Mouse (Mus musculus): Measurements from ENCODE around the gene Gls.

Gene Gls

DNA sequence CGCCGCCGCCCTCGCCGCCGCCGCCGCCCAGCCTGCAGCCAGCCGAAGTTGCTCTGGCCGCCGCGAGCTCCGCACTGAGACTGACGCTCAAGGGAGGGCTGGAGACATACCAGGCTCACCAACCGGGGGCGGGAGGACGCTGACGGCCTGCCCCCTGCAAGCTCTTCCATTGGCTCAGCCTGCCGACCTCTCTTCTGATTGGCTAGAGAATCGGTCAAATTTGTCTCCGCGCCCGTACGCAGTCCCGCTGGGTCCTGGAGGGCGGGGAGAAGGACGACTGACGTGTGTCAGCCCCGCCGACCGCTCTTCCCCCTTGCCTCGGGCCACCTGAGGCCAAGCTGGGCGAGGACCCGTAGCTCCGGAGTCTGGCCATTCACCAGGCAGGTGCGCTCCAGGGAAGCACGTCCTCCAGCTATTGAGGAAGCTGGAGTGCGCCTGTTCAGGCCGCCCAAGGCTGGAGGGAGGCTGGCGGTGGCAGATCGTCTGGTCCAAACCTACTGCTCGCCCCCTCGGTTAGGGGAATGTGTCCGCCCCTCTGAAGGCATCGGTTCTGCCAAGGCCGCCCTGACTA, at the start of gene Gls:
Gls (minus strand) TSS at position 90 of the 571 bp plus-strand sequence.
- DNase-seq (ENCODE audit: low spot score in 2 of 2) = peak; percentile 96

DNA sequence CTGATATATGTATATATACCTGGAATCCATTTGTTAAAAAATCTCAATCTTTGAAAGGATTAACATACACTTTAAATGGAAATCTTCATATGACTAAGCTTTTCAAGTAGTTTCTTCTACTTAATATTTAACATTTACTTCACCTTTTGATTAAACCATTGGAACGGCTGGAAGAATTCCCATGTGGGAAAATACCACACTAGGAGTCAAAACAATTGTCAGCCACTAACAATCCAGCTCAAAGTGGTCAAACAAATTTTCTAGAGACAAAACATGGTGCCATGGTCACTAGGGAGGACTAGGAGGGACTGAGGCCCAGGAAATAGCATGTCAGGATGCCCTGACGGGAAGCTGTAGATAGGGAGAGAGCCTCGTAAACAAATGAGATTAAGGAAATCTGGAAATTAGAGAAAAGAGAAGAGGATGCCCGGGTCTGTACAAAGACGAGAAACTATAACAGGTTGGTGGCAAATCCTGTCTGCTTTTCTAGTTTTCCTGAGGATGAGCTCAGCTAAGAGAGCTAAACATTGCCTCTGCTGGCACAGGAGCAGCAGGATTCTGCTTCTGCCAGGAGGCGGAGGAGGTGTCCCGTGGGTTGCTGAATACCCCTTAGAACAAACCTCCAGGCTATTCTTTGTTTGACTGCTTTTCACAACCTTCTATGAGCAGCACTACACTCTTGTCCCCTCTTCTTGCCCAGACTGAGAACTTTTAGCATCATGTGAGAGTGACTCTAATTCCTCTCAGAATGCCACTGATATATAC, 47.0 kb upstream of the Gls start:
- no peak for DNase-seq (ENCODE audit: low spot score in 2 of 2)

DNA sequence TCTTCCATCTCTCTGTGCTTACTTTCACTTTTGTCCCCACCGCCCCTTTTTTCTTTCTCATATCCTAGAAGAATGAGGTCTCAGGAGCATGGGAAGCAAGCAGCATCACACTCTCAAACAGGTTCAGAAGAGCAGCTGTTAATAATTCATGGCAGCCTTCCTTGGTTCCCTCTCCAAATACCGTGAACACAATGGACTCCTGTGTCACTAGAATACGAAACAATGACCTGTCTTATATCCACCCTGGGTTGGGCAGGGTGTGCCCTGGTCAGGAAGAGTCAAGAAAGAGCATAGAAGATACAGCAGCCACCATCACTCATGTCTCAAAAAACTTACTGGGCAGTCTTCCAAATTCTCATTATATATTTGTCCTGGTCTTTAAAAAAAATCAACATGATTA, 46.3 kb upstream of the Gls start:
- no peak for DNase-seq (ENCODE audit: low spot score in 2 of 2)

DNA sequence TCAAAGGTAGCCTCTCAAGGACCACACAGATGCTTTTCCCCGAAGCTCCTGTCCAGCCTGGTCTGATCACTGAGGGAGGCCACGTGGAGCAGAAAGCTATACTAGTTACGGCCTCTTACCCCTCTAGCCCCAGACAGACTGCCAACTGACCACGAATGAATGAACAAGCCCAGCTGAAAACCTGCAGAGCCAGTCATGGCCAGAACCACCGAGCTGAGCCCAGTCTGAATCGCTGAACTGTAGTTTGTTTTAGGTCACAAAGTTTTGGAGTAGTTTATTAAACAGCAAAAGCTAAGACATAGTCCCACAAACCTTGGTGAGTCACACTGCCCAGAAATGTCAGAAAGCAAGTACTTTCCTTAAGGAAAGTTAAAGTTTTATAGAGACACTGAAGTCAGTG, 45.0 kb upstream of the Gls start:
- no peak for DNase-seq (ENCODE audit: low spot score in 2 of 2)

DNA sequence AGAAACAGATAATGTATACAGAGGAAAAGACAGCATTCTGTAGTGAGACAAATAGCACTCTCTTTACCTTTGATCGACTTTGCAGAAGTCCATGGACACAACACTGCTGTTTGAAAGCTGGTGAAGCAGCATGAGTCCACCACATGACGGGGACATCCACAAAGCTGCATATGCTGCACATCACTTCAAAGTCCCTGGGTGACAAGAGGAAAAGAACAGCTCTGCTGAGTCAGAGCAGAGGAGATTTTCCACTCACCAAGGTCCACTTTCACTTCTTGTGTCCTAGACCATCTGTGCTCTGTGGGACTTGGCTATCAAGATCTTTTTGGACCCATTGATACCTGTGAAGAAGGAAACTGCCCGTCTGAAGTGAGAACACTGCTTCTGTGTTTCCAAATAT, 41.2 kb upstream of the Gls start:
- DNase-seq (ENCODE audit: low spot score in 2 of 2) = no peak

DNA sequence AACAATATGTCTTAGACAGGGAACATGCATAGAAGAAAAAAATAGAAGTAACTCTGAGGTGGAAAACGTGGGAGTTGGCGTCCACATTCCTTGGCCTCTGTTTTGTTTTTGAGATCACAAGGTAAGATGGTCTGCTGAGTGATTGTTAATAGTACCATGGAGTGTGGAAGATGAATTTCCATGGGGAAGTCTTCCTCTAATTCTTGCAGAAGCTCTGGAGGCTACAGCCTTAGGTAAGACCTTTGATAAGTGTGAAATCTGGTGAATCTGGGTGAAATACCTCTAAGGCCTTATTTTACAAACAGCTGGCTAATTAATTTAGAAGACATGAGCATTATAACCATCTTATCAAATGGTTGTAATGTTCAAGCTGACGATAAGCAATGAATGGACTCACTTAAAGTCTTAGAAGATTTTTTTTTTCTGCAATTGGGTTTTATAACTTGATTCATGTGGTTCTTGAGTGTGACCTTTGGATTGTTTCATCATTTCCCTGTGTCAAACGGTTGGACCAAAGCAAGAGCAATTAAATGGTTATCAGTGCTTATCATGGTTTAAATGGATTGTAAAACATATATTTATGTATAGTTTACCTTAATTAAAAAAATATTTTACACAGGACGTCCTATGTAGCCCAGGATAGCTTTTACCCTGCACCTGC, 39.1 kb upstream of the Gls start:
- DNase-seq (ENCODE audit: low spot score in 2 of 2) = no peak

DNA sequence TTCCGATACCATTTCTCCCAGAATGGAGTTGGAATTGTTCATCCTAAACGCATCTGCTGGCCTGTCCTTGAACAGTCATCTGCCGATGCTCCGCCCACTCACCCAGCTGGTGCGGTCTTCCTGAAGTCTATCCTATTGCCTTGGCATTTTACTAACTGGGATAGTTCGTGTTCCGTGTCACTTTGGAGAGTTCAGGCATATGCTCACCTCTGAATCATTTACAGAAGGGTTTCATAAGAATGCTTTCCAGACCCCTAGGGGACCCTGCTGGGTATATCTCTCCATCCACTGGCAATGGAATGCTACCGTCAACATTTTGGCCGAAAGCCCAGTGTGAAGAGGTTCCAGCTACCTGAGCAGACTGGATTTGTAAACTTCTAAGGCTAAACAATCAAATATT, 37.3 kb upstream of the Gls start:
- DNase-seq (ENCODE audit: low spot score in 2 of 2) = no peak

DNA sequence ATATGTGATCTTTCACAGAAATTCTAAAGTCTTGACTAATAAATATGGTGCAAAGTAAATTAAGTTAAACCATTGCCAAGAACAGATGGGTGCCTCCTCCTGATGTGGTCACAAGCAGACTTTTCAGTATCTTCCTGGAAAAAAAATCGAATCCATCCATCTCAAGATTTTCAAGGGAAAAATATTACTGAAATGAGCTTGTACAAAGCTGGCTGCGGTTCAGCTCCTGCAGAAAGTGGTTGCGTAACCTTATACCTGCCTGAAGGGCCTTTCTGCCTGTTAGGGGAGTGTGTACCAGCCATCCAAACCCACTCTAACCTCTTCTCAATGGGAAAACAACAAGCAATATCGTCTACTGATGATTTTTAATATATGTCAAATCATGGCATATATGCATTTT, 36.6 kb upstream of the Gls start:
- no peak for DNase-seq (ENCODE audit: low spot score in 2 of 2)

DNA sequence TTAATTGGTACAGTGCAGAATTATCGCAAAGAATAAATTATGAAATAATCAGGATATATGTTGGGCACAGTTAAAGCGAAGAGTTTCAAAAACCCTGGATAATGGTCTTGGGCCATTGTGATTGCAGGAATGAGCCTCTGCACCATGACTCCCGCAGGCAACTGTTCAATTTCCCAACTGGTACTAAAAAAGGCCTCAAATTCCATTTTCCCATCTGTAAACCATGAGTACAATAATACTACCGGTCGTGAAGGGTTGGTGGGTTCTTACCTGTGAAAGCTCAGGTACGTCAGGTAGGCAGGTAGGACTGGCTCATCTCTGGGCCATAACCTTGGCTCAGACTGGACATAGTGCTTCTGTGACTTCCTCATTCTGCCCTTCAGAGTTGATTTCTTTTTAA, 35.0 kb upstream of the Gls start:
- DNase-seq (ENCODE audit: low spot score in 2 of 2) = no peak

DNA sequence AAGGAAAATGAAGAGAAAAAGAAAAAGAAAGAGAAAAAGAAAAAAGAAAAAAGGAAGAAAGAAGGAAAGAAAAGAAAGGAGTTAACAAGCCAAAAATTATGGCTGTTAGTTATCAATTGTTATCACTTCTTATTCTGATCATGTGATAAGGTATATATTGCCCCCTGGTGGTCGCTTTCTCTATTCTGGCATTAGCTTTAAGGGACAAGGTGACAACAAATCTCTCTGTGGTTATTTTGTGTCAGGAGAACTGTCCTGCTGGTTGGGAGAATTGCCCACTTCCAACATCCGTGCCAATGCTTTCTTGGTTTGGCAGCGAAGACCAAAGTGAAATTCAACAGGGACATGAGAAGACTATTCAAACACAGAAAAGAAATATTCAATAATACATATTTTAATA, 34.6 kb upstream of the Gls start:
- DNase-seq (ENCODE audit: low spot score in 2 of 2) = peak in 1 of 2 experiments; percentile 63

DNA sequence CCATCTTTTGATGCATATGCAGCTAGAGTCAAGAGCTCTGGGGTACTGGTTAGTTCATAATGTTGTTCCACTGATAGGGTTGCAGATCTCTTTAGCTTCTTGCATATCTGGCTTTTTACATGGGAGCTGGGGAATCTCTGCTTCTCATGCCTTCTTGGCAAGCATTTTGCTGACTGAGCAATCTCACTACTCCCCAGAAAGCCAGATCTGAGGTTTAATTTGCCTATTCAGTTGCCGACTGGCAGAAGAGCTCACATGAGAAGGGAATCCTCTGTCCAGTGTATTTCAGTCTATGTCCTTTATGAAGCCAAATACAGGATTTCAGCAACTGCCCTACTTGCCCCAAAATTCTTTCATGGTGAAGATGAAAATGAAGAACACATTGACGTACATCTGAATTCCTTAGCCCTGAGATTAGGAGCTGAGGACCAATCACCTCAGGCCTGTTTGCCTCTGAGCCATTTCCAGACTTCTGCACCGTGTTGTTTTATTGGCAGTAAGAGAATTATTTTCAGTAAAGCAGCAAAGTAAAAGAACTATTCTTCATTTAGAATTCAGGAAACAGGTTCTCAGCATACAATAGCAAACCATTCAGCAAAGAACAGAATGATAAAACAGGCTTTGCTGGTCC, 33.0 kb upstream of the Gls start:
- no peak for DNase-seq (ENCODE audit: low spot score in 2 of 2)

DNA sequence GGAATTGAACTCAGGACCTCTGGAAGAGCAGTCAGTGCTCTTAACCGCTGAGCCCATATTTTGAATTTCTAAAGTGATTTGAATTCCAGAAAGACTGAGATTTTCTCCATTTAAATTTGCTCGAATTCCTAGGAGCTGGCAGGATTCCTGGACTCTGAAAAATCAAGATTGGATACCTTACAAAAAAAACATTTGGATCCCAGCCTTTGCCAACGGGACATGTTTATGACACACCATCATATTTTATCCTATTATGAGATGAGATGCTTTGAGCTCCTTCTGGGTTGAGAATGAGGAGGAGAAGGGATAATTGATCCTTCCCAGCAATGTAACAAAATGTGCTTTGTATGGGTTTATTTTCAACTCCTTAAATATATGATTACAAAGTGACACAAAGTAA, 31.3 kb upstream of the Gls start:
- no peak for DNase-seq (ENCODE audit: low spot score in 2 of 2)

DNA sequence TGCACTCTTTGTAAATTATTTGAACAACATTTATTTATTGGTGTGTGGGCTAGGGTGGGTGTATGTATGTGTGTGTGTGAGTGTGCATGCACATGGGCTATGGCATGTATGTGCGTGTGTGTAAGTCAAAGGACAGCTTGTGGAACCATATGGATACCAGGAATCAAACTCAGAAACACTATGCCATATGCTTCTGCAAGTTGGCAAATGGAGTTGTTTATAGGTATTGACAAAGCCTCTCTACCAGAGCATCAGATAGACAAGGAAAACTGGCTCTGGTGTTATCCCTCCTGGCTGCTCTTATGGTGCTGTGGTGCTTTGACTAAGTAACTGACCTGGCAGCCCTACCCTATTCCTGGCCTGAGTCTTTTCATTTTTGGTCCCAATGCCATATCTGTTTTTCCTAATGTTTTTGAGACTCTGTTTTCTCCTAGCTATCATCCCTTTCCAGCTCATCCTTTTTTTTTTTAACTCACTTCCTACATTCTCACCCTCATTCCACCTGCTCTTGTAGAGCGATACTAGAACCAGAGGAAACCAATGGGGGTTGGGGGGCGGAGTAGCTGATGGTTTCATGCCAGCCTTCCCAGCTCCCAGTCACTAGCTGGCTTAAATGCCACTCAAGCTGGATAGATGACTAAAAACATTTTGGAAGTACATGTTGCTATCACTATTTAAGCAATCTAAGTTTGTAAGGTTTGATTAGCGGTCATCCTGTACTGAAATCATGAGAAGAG, 27.5 kb upstream of the Gls start:
- DNase-seq (ENCODE audit: low spot score in 2 of 2) = no peak

DNA sequence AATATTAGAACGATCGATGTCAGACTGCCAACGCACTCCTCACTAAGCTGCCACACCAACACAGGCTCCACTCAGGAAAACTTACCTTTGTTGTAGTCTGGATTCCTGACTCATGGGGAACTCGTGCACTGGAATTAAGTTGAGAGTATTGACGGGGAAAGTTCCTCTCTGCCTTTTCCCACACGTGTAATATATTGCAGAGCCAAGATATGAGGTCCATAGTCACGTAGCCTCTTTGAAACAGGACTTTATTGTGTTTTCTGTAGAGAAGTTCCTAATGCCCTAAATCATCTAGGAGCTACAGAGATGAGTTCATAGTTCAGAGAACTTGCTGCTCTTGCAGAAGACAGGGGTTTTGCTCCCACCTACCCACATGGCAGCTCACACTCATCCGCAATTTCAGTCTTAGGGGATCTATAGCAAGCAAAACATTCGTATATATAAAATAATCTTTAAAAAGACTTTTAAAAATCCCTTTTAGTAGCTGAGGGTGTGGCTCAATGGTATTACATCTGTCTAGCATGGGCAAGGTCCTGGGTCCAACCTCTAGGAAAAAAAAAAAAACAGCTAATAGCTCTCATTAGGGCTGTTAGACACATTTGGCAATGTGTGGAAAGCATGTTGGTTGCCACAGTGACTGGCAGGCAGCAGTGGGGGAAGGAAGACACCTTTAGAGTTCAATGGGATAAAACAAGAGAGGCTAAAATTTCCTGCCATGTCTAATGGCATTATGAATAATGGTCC, 25.1 kb upstream of the Gls start:
- DNase-seq (ENCODE audit: low spot score in 2 of 2) = no peak

DNA sequence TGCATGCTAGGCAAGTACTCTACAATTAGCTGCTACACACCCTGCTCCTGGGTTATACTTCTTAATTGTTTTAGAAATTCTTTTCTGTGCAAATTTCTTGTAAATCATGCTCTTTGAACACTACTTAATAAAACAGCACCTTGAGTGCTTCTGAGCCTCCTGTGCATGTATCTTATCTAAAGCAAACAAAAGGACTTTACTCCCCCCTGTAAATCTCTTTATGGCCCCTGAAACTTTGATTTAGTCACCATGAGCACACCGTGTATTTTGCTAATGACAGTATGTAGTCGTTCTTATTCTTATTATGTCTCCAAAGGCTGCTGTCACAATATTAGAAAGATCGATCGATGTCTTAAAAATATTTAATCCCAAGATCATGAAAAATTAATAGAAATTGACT, 23.9 kb upstream of the Gls start:
- DNase-seq (ENCODE audit: low spot score in 2 of 2) = no peak

DNA sequence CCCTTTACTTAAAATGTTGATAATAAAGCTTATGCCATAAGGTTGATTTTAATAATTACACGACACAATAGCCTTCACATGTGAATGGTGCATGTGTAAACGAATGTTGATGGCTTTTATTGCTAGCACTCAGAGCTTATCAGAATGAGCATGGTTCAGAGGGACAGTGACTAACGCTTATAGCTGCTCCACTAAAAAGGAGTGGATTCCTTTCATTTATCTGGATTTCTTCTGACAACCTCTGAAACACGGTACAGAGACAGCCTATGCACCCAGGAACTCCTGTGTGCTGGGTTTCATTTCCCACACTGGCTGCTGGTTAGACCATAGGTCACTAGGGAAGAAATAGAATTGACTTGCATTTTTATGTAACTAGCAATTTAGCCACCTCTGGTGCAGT, 23.2 kb upstream of the Gls start:
- no peak for DNase-seq (ENCODE audit: low spot score in 2 of 2)

DNA sequence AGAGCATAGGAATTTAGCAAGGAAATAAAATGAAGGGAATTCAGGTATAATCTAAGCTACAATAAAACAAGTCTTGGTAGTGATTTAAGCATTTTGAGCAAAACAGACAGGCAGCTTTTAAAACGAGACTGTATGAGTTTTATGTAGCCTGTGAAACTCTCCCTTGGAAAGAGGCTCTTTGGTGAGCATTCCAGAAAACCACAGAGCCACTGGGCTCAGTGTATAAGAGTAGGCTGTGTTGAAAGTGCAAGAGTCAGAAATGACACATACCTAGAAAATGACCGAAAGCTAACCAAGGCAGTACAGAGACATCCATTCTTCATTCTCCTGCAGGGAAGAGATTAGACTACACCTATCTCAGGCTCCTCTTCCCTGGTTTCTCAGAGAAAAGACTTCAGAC, 21.4 kb upstream of the Gls start:
- no peak for DNase-seq (ENCODE audit: low spot score in 2 of 2)

DNA sequence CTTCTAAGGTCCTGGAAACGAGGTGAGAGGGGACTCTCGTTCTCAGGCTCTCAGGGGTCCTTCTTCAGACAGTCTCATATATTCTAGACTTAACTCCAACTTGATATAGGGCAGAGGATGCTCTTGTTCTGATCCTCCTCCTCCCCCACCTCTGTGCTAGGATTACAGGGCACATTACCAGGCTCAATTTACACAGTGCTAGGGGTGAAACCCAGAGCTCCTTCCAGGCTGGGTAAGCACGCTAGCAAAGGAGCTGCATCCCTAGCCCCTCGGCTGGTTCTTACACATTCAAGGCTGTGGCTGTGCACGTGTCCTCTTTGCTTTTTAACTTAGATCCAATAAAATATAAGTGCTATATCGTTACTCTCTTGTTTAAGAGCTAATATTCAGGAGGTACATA, 20.4 kb upstream of the Gls start:
- DNase-seq (ENCODE audit: low spot score in 2 of 2) = no peak

DNA sequence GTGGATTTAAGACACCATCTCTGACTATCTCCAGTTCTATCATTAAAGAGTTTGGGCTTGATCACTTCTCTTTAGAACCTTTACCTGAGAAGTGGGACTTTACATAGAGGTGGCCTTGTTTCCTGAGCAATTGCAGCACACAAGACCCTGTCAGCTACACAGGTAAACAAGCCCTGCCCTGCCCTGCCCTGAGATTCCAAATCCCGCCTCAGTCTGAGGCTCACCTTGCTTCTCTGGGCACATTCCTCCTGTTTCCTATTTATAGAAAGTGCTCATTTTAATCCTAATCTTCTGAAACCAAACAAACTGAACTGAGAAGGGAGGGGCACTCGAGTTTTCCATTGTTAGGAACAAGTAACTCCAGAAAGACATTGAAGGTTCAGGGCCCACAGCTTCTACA, 19.4 kb upstream of the Gls start:
- no peak for DNase-seq (ENCODE audit: low spot score in 2 of 2)

DNA sequence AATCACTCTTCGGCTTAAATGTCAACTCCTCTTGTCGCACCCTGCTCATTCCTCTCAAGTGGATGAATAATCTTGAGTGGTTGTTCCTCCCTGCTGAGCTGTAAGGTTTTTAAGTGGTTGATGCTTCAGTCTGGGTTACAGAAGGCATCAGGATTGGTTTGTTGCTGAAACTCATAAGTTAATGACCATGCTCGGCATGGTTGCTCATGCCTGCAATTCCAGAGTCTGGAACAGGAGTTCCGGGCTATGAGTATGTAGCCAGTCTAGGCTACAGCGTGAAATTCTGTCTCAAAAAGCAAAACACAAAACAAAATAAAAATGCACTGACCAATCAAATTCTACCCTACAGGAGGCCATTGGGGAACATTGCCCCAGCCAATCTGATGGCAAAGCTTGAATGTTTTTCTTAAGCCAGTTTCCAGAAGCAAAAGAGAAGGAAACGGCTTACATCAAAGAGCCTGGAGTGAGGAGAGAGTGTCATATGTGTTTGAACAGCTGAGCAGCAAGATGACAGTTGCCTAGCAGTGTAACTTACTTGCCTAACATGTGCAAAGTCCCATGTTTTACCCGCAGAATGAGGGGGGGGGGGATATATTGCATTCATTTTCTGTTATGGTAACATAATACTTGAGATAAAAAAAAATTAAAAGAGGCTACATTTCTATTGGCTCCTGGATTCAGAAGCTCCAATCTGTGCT, 18.2 kb upstream of the Gls start:
- no peak for DNase-seq (ENCODE audit: low spot score in 2 of 2)

All from spleen, postnatal 10 days (tissue).